9 mouse cellular contexts compared by ENCODE assay signal in the genomic region with DNA sequence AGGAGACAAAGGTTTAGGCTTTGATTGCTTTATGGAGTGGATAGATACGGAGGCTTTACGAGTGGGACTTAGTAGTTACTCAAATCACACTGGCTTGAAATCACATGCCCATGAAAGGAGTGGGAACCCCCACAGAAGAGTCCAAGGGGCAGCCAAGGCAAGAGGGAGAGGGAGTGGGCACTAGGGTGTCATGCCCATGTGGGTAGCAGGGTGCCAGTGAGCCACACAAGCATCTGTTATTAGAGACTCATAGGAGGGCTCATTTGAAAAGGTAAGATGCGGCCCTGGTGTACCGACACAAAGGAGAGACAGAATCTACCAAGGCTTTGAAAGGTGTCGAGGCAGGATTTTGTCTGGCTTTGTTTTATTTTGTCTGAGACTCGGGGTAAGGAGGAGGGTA.
DNase-seq lines count a peak whose midpoint lies in the region; ATAC-seq and TF ChIP-seq lines count a peak whose summit lies in the region.
"Had no signal": no experiment of that assay in that cellular context is flagged by ENCODE, and none has a peak within 500 bp of the region (broad histone marks: within the 10 kb centered on the region; RNA-seq: fewer than 3 reads in every experiment).

No protein-coding gene starts in this region.

- no peak for TF ChIP-seq EP300 in lung, postnatal 0 days (IDR thresholded peaks at IDR 0.05)
- no peak for TF ChIP-seq EP300 in stomach, postnatal 0 days (optimal IDR thresholded peaks at IDR 0.05)

- no peaks in the 10 kb centered on the region for H3K9me3 ChIP-seq in heart, embryonic 12.5 days (replicated peaks)
- H3K9me3 ChIP-seq in lung, postnatal 0 days (ENCODE audit: low read length), result no peaks in the 10 kb centered on the region
- H3K9me3 ChIP-seq in limb, embryonic 15.5 days, result no peaks in the 10 kb centered on the region
- no peaks in the 10 kb centered on the region for H3K9me3 ChIP-seq in stomach, postnatal 0 days (ENCODE audit: control insufficient read depth, low read length)

- intact Hi-C loops in left cerebral cortex, postnatal 25 days (cut with DNase I), result no loop called here

- H3K27me3 ChIP-seq in heart, embryonic 12.5 days (replicated peaks), result no peaks in the 10 kb centered on the region
- H3K27me3 ChIP-seq in lung, postnatal 0 days (replicated peaks; ENCODE audit: insufficient read depth, low read length), result no peaks in the 10 kb centered on the region
- no peaks in the 10 kb centered on the region for H3K27me3 ChIP-seq in limb, embryonic 15.5 days
- H3K27me3 ChIP-seq in stomach, postnatal 0 days (ENCODE audit: control insufficient read depth, insufficient read depth, low read length), result no peaks in the 10 kb centered on the region

- H3K4me3 ChIP-seq in heart, embryonic 12.5 days, result no peak overlapping the region
- H3K4me3 ChIP-seq in lung, postnatal 0 days (ENCODE audit: low read depth, low read length), result peak overlapping the region; percentile 21
- peak overlapping the region; percentile 11; the same call in 1 of the 2 replicates for H3K4me3 ChIP-seq in limb, embryonic 15.5 days
- no peak overlapping the region for H3K4me3 ChIP-seq in stomach, postnatal 0 days (ENCODE audit: low read depth, low read length)

- no peak for TF ChIP-seq CTCF in lung, postnatal 0 days (IDR thresholded peaks at IDR 0.05)
- no peak for TF ChIP-seq CTCF in stomach, postnatal 0 days (IDR thresholded peaks at IDR 0.05; ENCODE audit: low read depth)

- no peaks in the 10 kb centered on the region for H3K36me3 ChIP-seq in heart, embryonic 12.5 days
- H3K36me3 ChIP-seq in lung, postnatal 0 days (ENCODE audit: insufficient read depth, low read length), result no peaks in the 10 kb centered on the region
- no peaks in the 10 kb centered on the region for H3K36me3 ChIP-seq in limb, embryonic 15.5 days
- no peaks in the 10 kb centered on the region for H3K36me3 ChIP-seq in stomach, postnatal 0 days (ENCODE audit: control insufficient read depth, insufficient read depth, low read length)

- no peak for DNase-seq in heart, adult 18-20 months
- no peak for DNase-seq in lung, postnatal 0 days (ENCODE audit: low spot score)
- DNase-seq in lung, postnatal 14 days, result no peak
- no peak for DNase-seq in stomach, postnatal 0 days (ENCODE audit: low spot score)
- no peak for DNase-seq in frontal cortex, postnatal 36 days (ENCODE audit: low spot score in 2 of 2)
- no peak for DNase-seq in left cerebral cortex, postnatal 25 days (ENCODE audit: low spot score in 2 of 2)

- H3K9ac ChIP-seq in heart, embryonic 12.5 days, result no peak overlapping the region
- no peak overlapping the region; the same call in 1 of the 2 replicates for H3K9ac ChIP-seq in lung, postnatal 0 days (replicated peaks; ENCODE audit: low read depth)
- no peak overlapping the region for H3K9ac ChIP-seq in limb, embryonic 15.5 days
- H3K9ac ChIP-seq in stomach, postnatal 0 days (ENCODE audit: low read length), result no peak overlapping the region
- H3K9ac ChIP-seq: liver, embryonic 14.5 days had no signal

- ATAC-seq in heart, embryonic 12.5 days (ENCODE audit: insufficient number of reproducible peaks, low FRiP score), result no peak
- ATAC-seq in lung, postnatal 0 days, result no peak
- no peak for ATAC-seq in limb, embryonic 15.5 days (ENCODE audit: insufficient number of reproducible peaks, low FRiP score, low TSS enrichment, low read depth)
- no peak for ATAC-seq in stomach, postnatal 0 days (ENCODE audit: low FRiP score, low TSS enrichment)

- WGBS in heart, embryonic 12.5 days, result 72% methylated on average over 6 of the region's 6 CpGs
- WGBS in lung, postnatal 0 days, result 49% methylated on average over 6 of the region's 6 CpGs
- 54% methylated on average over 6 of the region's 6 CpGs for WGBS in limb, embryonic 15.5 days
- 53% methylated on average over 6 of the region's 6 CpGs for WGBS in stomach, postnatal 0 days

- H3K4me1 ChIP-seq in heart, embryonic 12.5 days (replicated peaks), result peaks cover 40% of the 10 kb centered on the region
- H3K4me1 ChIP-seq in lung, postnatal 0 days (ENCODE audit: insufficient read depth, low read depth, low read length), result peaks cover 40% of the 10 kb centered on the region
- H3K4me1 ChIP-seq in limb, embryonic 15.5 days, result peaks cover 49% of the 10 kb centered on the region
- peaks cover 11% of the 10 kb centered on the region; the same call in 1 of the 2 replicates for H3K4me1 ChIP-seq in stomach, postnatal 0 days (replicated peaks; ENCODE audit: control insufficient read depth, insufficient read depth)

- no peak overlapping the region for H3K27ac ChIP-seq in heart, embryonic 12.5 days (ENCODE audit: poor library complexity, severe bottlenecking)
- peak overlapping the region; percentile 68 for H3K27ac ChIP-seq in lung, postnatal 0 days (ENCODE audit: low read length)
- peak overlapping the region; percentile 13; the same call in 1 of the 2 replicates for H3K27ac ChIP-seq in limb, embryonic 15.5 days
- no peak overlapping the region for H3K27ac ChIP-seq in stomach, postnatal 0 days (replicated peaks)
- H3K27ac ChIP-seq: liver, embryonic 14.5 days had no signal

- peak overlapping the region; percentile 39 for H3K4me2 ChIP-seq in heart, embryonic 12.5 days
- peak overlapping the region; percentile 69 for H3K4me2 ChIP-seq in lung, postnatal 0 days (replicated peaks; ENCODE audit: low read depth, low read length)
- peak overlapping the region; percentile 33; the same call in 1 of the 2 replicates for H3K4me2 ChIP-seq in limb, embryonic 15.5 days
- H3K4me2 ChIP-seq in stomach, postnatal 0 days (replicated peaks; ENCODE audit: low read depth), result peak overlapping the region; percentile 15; the same call in 1 of the 2 replicates

Comparison
In these comparisons a context has a peak if more than half of its experiments do, and no peak if none do; other contexts are left out.
1. H3K27ac ChIP-seq: peak in lung, postnatal 0 days (single experiment) and limb, embryonic 15.5 days (single experiment); none in heart, embryonic 12.5 days (single experiment) and stomach, postnatal 0 days (single experiment).
2. H3K4me2 ChIP-seq: peak in every context shown above with its lines; median percentile 69 in lung, postnatal 0 days; 39 in heart, embryonic 12.5 days; 33 in limb, embryonic 15.5 days; 15 in stomach, postnatal 0 days.
3. H3K4me3 ChIP-seq: peak in lung, postnatal 0 days (single experiment) and limb, embryonic 15.5 days (single experiment); none in heart, embryonic 12.5 days (single experiment) and stomach, postnatal 0 days (single experiment).